Mouse (Mus musculus): ENCODE measurements around the gene Dpagt1.

DNA sequence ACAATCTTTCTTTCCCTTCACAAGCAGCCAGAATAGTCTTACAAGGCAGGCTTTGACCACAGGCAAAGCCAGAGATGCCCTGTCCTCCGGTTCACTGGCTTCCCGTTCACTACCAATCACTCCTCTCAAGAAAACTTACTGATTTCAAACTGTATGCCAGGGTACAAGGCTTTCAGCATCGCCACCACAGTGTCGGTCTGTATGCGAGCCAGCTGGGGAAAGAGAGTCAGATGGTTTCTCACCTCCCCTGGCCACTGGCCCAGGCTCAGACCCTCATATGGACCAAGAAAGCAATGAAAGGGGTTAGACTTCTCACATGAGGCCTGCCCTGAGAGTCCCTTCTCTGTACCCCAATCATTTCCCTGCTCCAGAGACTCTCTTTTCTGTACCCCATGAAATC, 15.7 kb downstream of the Dpagt1 start:
- TF ChIP-seq GATA1 (IDR thresholded peaks at IDR 0.05; ENCODE audit: low read length) (no peak), TAL1 (IDR thresholded peaks at IDR 0.05; ENCODE audit: low read length) (no peak)

Data from erythroblast, embryonic 14.5 days (primary cell).